Mouse (Mus musculus) thymus, adult 18-20 months (tissue): ENCODE measurements around the gene Ankrd27.

Experiments
- DNase-seq, 2 experiments: peaks; one replicate each; pipeline ENCODE4 v3.0.0; 2022; ENCODE audit warnings: mixed read lengths in 2 of 2

The Ankrd27 gene

DNA sequence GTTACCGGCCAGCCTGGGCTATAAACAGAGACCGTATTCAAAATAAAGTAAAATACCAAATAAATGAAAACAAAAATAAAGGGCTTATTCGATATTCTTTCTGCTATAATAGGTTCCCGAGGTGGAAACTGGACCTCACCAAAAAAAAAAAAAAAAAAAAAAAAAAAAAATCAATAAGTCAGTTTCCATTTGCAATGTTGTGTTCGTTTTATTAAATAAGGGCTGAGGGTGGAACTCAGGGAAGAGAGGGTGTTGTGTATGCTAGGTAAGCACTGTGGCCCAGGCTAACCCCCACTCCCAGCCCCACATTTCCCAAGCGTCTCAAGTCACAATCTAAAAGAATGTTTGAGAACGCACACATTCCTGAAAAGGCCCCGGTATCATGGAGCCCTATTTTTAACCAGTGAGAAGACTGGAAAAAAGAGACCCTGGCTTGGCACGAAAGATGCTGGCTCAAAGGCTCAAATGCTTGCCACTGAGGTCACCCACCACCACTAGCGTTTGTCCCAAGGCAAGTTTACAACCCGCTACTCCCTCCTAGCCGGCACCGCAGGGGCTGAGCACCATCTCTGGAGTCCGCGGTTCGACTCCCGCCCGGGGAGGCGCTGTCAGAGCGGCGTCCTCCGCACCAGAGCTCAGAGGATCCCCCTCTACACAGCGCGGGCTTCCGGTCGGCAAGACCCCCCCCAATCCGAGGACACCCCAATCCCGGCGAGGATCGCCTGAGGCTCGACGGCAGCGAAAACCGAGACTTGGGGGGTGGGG, 60.5 kb downstream of the Ankrd27 start:
- DNase-seq, result peak; percentile 41 to 56

DNA sequence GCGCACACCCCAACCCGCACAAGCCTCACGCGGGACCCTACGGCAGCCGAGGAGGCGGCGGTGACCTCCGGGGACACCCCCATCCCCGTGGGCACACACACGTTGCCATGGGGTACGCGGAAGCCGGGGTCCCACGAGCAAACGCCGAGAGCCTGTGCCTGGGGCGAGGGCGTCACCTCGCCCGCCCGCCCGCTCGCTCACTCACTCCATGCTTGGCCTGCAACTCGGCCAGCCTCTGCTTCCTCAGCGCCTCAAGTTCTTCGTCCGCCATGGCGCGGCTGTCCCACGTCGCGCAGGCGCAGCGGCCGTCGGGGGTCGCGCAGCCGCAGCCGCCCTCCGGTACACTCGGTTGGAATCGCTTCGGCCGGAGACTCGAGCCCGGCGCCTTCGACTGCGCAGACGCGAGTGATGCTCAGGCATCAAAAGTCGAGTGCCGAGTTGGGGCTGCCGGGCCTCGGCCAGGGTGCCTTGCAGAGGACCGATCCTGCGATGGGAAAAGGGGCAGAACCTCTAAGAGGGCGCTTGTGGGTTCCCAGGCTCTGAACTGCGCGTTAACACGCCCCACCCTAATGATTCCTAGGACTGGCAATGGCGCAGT, 61.2 kb downstream of the Ankrd27 start, which contains the start of gene Pdcd5:
Pdcd5 (minus strand) TSS at position 421 of the 598 bp plus-strand sequence.
- DNase-seq, result peak; percentile 92 to 93

DNA sequence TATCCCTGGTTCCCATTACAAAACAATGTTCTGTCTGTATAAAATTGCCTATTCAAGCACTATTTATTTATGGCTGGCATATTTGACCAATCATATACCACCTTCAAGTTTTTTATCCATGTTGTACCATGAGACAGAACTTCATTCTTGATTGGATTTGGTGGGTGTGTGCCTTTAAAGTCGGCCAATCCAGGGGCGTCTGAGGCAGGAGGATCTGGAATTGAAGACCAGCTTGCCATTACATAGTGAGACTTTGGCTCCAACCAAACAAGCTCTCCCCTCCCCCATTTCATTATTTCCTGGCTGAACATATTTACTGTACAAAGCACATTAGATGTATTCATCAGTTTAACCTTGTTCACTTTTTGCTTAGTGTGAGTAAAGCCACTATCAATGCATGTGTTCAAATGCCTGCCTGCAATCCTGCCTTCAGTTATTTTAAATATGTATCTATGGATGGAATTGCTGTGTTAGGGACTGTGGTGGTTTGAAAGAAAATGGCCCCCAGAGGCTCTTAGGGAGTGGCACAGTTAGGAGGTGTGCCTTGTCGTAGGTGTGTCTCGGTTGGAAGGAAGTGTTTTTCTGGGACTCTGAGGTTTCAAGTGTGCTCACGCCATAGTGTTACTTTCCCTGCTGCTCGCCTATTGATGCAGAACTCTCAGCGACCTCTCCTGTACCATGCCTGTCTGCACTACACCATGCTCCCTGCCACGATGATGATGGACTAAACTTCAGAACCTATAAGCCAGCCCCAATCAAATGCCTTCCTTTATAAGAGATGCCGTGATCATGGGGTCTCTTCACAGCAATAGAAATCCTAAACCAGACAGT, 62.4 kb downstream of the Ankrd27 start:
- no peak for DNase-seq

DNA sequence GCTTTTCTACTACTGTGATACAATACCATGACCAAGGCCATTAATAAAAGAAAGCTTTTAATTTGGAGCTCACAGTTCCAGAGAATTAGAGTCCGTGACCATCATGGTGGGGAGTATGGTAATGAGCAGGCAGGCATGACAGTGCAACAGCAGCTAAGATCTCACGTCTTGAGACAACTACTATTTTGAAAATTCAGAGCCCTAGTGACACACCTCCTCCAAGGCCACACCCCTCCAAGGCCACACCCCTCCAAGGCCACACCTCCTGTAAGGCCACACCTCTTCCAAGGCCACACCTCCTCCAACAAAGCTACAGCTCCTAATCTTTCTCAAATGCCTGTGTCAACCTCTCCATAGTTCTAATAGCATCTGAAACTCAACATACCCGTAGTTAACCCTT, 63.0 kb downstream of the Ankrd27 start:
- DNase-seq, result peak in 1 of 2 experiments; percentile 16

DNA sequence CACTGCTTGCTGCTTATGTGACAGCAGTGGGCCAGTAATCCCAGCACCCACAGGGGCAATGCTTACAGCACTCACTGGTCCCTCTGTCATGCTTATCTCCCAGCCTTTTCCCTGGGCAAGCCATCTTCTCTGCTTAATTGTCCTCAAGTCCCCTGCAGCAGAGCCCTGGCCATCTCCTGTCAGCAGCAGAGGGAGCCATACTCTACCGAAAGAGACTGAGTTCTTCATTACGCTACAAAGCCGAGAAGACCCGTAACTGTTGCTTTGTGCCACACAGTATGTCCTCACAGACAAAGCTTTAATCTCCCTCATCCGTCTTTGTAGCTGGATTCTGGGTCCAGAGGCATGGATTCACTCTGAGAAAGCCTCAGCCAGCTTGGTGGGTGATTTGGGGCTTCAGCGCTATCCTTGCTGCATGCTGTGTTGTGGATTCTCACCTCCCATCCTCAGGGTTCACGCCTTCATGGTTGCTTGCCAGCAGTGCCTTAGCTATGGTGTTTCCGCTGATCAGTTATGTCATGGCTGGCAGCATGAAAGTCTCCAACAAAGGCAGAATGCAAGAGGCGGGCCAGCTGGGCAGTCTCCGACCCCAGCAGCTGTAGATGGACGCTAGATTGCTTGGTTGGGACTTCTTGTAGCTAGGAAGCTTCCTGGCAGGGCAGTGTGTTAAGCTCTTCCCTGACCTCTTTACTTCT, 64.8 kb downstream of the Ankrd27 start:
- no peak for DNase-seq

DNA sequence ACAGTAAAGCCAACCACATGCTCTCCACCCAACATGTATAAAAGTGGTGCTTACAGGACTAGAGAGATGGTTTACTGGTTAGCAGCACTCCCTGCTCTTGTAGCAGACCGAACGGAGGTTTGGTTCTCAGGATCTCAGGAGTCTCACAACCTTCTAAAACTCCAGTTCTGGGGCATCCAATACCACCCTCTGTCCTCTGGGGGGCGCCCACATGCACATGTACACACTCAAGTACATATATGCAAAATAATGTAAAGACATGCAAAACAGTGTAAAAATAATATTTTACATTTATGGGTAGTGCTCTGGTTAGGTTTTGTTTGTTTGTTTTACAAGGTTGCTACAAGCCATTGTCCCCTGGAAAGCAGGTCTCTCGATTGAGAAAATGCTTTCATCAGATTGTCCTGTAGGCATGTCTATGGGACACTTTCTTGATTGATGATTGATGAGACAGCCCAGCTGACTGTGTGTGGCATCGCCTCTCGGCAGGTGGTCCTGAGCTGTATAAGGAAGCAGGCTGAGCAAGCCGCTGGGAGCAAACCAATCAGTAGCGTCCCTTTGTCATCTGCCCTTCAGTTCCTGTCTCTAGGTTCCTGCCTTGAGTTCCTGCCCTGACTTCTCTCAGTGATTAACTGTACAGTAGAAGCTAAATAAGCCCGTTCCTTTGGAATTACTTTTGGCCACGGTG, 65.7 kb downstream of the Ankrd27 start:
- no peak for DNase-seq

DNA sequence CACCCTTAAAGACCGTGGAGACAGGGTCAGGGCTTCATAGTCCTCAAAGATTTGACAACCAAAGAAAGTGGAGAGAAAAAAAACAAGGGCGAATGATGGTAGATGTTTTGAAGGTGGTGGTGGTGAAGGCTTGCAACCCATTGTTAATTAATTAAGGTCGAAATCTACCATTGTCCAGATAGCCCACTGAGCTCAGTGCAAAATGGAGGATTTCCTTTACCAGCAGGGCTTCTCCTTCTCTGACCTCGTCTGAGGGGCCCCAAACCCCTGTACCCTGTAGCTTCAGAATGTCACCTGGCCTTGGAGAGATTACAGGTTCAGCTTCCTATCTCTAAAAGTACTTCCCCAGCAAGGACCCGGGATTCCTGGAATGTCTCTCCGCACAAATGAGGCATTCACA, 71.8 kb downstream of the Ankrd27 start:
- DNase-seq, result no peak

DNA sequence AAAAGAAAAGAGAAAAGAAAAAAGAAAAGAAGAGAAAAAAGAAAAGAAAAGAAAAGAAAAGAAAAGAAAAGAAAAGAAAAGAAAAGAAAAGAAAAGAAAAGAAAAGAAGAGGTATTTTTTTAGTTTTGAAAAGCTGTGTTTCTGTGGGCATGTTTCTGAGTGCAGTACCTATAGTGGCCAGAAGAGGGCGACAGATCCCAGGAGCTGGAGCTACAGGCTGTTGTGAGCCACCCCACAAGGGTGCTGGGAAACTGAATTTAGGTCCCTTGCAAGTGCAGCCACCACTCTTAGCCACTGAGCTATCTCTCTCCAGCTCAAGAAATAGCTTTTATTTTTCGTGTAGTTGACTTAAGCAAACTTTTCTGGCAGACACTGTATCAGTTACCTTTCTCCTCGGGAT, 73.1 kb downstream of the Ankrd27 start:
- no peak for DNase-seq

DNA sequence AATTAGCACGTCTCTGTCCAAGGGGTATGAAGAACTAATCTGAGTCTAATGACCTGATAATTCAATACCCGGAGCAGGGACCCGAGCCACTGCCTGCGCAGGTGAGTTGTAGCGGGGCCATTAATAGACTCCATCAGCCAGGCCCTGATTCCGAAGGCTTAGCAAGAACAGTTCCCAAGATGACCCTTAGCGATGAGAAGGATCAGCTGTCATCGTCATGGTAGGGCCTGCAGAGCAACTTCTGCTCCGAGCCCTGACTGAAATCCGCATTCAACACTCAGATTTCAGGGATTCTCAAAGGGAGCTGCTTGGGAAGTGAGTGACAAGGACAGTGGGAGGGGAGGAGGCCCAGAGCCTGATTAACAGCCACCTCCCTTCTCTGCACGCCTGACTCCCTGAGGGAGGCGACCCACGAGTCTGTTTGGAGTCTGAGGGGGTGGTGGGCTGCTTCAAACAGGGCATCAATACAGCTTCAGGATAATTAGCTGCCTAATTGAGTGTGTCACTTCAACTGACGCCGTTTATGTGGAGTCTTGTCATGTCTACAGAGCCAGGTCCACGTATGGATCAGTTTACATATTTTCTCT, 77.8 kb downstream of the Ankrd27 start:
- no peak for DNase-seq

DNA sequence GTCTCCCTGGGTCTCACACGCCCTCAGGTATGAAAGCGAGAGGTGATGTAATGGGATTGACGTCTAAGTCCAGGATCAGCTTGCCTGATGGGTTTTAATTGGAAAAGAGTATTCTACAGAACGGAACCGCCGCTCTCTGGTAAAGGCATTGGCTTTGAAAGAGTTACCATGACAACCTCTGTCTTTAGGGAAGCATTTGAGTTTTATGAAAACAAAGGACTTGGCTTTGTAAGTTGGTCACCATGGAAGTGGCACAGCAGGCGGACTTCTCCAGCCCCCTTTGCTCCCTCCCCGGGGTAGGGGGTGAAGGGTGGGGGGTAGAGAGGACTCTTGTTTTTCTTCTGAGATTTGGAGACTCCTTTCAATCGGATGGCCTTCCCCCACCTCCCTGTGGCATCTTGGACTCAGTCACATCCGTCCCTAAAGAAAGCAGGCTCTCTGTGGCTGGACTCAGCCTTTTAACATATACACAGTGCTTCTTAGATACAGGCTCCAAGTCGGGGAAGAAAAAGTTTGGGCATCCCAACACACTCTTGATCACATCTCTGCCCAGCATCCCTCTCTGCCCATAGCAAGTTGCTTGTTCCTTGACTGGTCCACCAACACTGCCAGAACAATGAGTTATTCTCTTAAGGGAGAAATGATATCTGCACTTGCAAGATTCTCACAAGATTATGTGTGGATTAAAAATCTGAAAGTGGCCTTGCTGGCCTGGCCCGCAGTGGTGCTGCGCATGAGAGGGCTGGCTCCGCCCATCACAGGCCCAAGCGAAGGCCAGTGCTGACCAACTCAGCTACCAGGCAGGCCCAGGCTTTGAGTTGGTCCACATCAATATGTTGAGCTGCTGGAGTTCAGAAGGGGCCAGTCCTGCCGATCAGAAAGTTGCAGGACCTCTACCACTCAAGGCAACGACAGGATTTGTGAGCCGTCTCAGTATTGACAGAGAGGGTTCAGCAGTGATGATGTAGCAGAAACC, 82.3 kb downstream of the Ankrd27 start:
- DNase-seq, result no peak

DNA sequence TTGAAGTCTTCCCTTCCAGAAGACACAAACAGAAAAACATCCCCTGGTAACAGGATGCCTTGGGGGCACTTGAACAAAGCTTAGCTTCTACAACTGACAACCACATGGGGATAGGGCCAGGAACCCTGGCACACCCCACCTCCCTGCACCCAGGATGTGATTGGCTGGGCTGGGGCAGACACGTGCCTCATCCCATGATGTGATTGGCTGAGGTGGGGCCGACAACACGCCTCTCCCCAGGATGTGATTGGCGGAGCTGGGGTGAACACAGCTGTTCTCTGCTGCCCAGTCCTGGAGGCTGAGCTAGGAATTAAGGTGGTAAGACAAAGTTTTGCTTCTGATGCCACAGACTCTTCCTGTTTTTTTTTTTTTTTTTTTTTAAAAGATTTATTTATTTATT, 92.9 kb downstream of the Ankrd27 start:
- no peak for DNase-seq

DNA sequence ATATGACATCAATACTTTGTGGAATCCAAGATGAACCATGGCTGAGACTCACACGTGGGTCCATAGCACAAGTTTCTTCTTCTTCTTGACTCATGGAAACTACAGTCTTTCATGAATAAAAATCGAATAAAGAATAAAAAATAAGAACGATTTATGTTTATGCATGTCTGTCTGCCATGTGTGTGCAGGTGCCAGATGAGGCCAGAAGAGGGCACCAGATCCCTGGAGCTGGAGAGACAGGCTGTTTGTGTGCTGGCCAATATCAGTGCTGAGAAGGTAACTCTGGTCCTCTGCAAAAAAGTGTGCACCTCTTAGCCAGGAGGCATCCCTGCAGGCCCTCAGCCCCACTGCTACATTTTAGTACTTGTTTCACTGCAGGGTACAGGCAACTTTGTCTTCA, 95.5 kb downstream of the Ankrd27 start:
- no peak for DNase-seq

DNA sequence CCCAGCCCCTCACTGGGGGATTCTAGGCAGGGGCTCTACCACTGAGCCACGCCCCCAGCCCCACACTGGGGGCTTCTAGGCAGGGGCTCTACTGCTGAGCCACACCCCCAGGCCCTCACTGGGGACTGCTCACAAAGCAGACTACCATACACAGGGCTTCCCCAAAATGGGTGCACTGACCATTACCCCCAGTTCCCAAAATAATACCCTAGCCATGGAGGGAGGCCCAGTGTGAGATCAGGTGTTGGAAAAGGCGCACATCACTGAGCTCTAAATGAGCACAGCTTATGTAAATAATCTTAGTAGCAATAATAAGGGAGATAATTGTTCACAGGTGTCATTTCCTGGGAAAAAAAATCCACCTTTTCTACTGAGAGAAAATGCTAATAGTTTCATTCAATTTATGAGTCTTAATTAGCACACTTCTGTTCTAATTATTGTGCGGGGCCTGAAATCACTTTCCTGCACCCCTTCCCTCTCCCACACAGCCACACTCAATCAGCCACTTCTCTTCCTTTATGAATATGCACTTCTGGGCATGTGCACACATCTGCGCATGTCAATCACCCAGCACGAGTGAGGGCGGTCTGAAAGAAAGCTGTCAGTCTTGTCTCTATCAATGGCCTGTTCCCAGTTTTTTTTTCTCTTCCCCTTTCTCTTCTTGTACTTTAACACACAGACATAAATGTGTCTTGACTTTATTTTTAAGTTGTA, 97.5 kb downstream of the Ankrd27 start:
- no peak for DNase-seq

DNA sequence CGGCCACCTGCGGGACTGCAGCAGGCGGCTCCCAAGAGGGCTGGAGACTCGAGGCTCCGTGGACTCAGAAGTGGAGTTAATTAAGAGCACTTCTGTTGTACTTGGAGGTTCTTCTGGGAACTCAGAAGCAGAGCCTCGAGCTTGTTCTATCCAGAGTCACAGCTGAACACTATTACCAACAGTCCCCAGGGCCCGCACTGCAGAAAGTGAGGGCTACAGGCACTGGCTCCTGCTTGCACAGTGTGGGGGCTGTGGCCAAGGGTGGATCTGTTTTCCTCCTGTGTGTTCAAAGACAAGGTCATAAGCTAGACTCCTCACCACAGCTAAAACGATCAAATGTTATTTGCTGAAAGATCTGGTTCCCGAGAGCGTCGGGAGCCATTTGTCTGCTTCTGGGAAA, 100.2 kb downstream of the Ankrd27 start:
- no peak for DNase-seq

DNA sequence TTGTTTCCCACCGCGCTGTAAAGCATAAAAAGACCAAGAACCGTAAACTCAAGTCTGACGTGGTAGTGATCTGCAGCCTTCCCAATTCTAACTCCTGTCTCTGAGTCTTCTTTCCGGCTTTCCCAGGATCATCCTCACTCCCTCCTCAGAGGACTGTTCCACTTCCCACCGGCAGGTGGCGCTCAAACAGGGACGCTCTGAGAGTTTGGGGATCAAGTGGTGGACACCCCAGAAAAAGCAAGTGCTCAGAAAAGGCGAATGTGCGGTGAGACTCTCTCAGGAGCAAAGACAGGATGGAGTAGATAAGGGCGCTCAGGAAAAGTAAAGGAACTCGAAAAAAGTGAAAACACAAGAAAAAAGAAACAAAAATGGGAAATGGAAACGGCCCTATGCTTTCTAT, 100.7 kb downstream of the Ankrd27 start:
- peak; percentile 8 to 11 for DNase-seq

DNA sequence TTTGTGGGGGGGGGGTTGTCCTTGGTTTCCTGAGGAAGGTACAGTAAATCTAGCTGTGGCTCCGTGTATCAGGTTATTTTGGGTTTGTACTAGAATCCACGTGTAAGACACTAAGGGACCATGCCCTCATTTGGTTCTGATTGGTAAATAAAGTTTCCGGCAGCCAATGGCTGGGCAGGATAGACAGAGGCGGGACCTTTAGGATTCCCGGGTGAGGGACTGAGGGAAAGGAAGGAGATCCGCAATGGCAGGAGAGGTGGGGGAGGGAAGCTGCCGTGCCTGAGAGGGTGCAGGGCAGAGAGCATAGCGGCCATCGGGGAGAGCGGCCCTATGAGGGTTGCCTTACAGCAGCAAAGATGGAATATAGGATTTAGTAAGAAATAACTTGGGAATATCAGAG, 101.2 kb downstream of the Ankrd27 start:
- no peak for DNase-seq

DNA sequence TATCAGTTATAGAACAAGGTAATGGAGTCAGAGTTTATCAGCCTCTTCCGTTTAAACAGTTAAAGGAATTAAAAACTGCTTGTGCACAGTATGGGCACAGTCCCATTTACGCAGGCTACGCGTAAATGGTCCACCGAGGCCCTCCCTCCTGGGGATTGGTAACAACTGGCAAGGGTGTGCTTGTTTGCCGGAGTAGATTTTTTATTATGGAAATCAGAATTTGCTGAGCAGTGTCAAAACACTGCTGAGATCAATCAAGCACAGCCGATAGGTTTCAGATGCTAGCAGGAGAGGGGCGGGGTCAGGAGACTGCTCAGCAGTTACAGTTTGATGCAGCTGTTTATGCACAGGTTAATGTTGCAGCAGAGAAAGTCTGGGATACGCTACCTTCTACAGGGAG, 102.2 kb downstream of the Ankrd27 start:
- no peak for DNase-seq
